ENCODE assay signal across 9 mouse cellular contexts in genomic region chr6:92776356-92776755, GRCm38 (mm10). TPM values are rescaled to one million over a fixed set of nuclear protein-coding genes. Genes with fewer than 3 reads are reported as not detected.
DNase-seq lines count a peak whose midpoint lies in the region; ATAC-seq lines count a peak whose summit lies in the region.
"Had no signal": no experiment of that assay in that cellular context is flagged by ENCODE, and none has a peak within 500 bp of the region (broad histone marks: within the 10 kb centered on the region; RNA-seq: fewer than 3 reads in every experiment).

No protein-coding gene starts in this region.

- 28% methylated on average over 2 of the region's 2 CpGs for WGBS in kidney, embryonic 14.5 days

- intact Hi-C loops in left cerebral cortex, postnatal 4 days (cut with DNase I): no loop called here

- H3K4me3 ChIP-seq in kidney, embryonic 14.5 days (ENCODE audit: low read length): no peak overlapping the region
- H3K4me3 ChIP-seq: liver, embryonic 15.5 days had no signal

- H3K36me3 ChIP-seq in kidney, embryonic 14.5 days (ENCODE audit: control insufficient read depth, insufficient read depth, low read length): peaks cover 28% of the 10 kb centered on the region
- H3K36me3 ChIP-seq: liver, embryonic 15.5 days had no signal

- no peak overlapping the region for H3K27ac ChIP-seq in kidney, embryonic 14.5 days (ENCODE audit: low read depth, low read length)
- H3K27ac ChIP-seq: liver, embryonic 15.5 days had no signal

- no peak overlapping the region for H3K9ac ChIP-seq in kidney, embryonic 14.5 days (ENCODE audit: low read depth, low read length)
- H3K9ac ChIP-seq: liver, embryonic 15.5 days had no signal

- H3K4me2 ChIP-seq in kidney, embryonic 14.5 days (replicated peaks; ENCODE audit: low read depth, low read length): no peak overlapping the region
- H3K4me2 ChIP-seq: liver, embryonic 15.5 days had no signal

- no peaks in the 10 kb centered on the region for H3K4me1 ChIP-seq in kidney, embryonic 14.5 days (ENCODE audit: control insufficient read depth, insufficient read depth, low read length)
- H3K4me1 ChIP-seq: liver, embryonic 15.5 days had no signal

- peak; percentile 25 for DNase-seq in adrenal gland, adult 2 months
- no peak for DNase-seq in adrenal gland, adult 18-20 months (ENCODE audit: low spot score in 2 of 2)
- DNase-seq in left cerebral cortex, adult 11 months (ENCODE audit: low spot score): peak; percentile 16
- DNase-seq in left cerebral cortex, postnatal 4 days: no peak
- DNase-seq in brain, adult 2 months (ENCODE audit: low read depth, low spot score): peak; percentile 70
- peak; percentile 31 for DNase-seq in thymus, postnatal 14 days

- H3K27me3 ChIP-seq in kidney, embryonic 14.5 days (ENCODE audit: control insufficient read depth, insufficient read depth, low read length): no peaks in the 10 kb centered on the region
- H3K27me3 ChIP-seq: liver, embryonic 15.5 days had no signal

- no peaks in the 10 kb centered on the region for H3K9me3 ChIP-seq in kidney, embryonic 14.5 days (ENCODE audit: control insufficient read depth, low read length)
- H3K9me3 ChIP-seq: liver, embryonic 15.5 days had no signal

- ATAC-seq in kidney, embryonic 14.5 days (ENCODE audit: low FRiP score, low TSS enrichment): peak; percentile 14; the same call in 1 of the 2 replicates
- ATAC-seq in monocyte, adult 5-6 weeks (replicated peaks; ENCODE audit: insufficient number of reproducible peaks, low FRiP score, low TSS enrichment, poor library complexity, severe bottlenecking): no peak

RNA-seq across cellular contexts. Expression of gene A730049H05Rik, which starts 39.9 kb away (rescaled TPM):
- total RNA-seq in adrenal gland, adult 2 months (2021): 1 to 10 TPM; 1.9 to 5.3 TPM
- polyA plus RNA-seq in adrenal gland, adult 2 months (2012; rRNA removed): 0.10 and 0.24 TPM in 2 replicates
- total RNA-seq in adrenal gland, adult 18-20 months (2021): 1 to 10 TPM; 1.7 to 3.7 TPM
- under 1 TPM in 1 of 2 experiments, not detected in 1; 0.16 TPM for total RNA-seq in left cerebral cortex, postnatal 4 days (2021)
- 1.2 and 1.6 TPM in 2 replicates for polyA plus RNA-seq in kidney, embryonic 14.5 days (2014; fragmentation: Nextera tagmentation; extraction: Ambion mirVana)
- not detected in 3 replicates for total RNA-seq in monocyte, adult 5-6 weeks (2017)
- polyA plus RNA-seq: liver, embryonic 15.5 days had no signal

Comparison
In these comparisons a context has a peak if more than half of its experiments do, and no peak if none do; other contexts are left out.
1. DNase-seq: peak in adrenal gland, adult 2 months (single experiment), left cerebral cortex, adult 11 months (single experiment), brain, adult 2 months (single experiment) and thymus, postnatal 14 days (single experiment); none in adrenal gland, adult 18-20 months (0 of 2) and left cerebral cortex, postnatal 4 days (single experiment).